Mouse (Mus musculus) G1E (cell line): ENCODE measurements around the gene Clpsl2. TPM values are rescaled to one million over a fixed set of nuclear protein-coding genes. Genes with fewer than 3 reads are reported as not detected.

Source experiments
- ATAC-seq: 2 replicates; pipeline ENCODE4 v1.8.0; 2016; ENCODE audit warnings: mild to moderate bottlenecking; ENCODE audit not compliant: insufficient number of reproducible peaks, poor library complexity, low FRiP score, severe bottlenecking; ENCODE audit errors: extremely low read depth
- DNase-seq: peaks from one replicate; pipeline ENCODE4 v3.0.0; 2012; ENCODE audit warnings: low spot score
- H3K27me3 ChIP-seq: 2 replicates; pipeline ENCODE4 v1.6.1; 2012; ENCODE audit warnings: mild to moderate bottlenecking, low read length, inconsistent platforms; ENCODE audit not compliant: insufficient read depth
- H3K36me3 ChIP-seq: replicated peaks from 2 replicates; pipeline ENCODE3; 2012; ENCODE audit warnings: mild to moderate bottlenecking, inconsistent platforms
- H3K4me1 ChIP-seq: 2 replicates; pipeline ENCODE4 v1.6.1; 2012; ENCODE audit warnings: low read depth, low read length, inconsistent platforms, mixed read lengths; ENCODE audit not compliant: insufficient read depth
- H3K4me3 ChIP-seq: 2 replicates; pipeline ENCODE4 v1.5.1; 2012; ENCODE audit warnings: low read depth, mild to moderate bottlenecking, inconsistent platforms, low read length, moderate library complexity, mixed read lengths
- H3K9me3 ChIP-seq: replicated peaks from 2 replicates; pipeline ENCODE4 v1.6.1; 2012; ENCODE audit warnings: inconsistent platforms
- CTCF ChIP-seq: IDR thresholded peaks from 2 replicates; pipeline ENCODE4 v1.5.1; 2012; ENCODE audit warnings: low read depth, low read length, inconsistent platforms, mixed read lengths
- GATA1 ChIP-seq: IDR thresholded peaks from 2 replicates; pipeline ENCODE4 v1.6.1; 2012; ENCODE audit warnings: borderline replicate concordance, low read length, inconsistent platforms, mixed read lengths
- GATA2 ChIP-seq: IDR thresholded peaks from 2 replicates; pipeline ENCODE4 v1.6.1; 2012; ENCODE audit warnings: low read depth, low read length, inconsistent platforms, borderline replicate concordance
- POLR2AphosphoS5 ChIP-seq: IDR thresholded peaks from 2 replicates; pipeline ENCODE4 v1.6.1; 2012; ENCODE audit warnings: low read depth, low read length, inconsistent platforms; ENCODE audit not compliant: insufficient replicate concordance
- TAL1 ChIP-seq: conservative IDR thresholded peaks from 2 replicates; pipeline ENCODE4 v1.6.1; 2012; ENCODE audit warnings: low read depth, low read length, inconsistent platforms, mixed read lengths
- polyA plus RNA-seq: library from polyadenylated mRNA; stranded (reverse); fragments of >175 nt; gene quantifications from 2 replicates; pipeline ENCODE4 v1.2.3, GENCODE M21; 2012
- total RNA-seq, 2 experiments: library from RNA; stranded (forward) in 1 of 2; stranded (reverse) in 1 of 2; fragments of 200-1000 nt in 1 of 2; fragments of >200 nt in 1 of 2; fragmentation: Nextera tagmentation in 1 of 2; gene quantifications; 2 replicates each; pipeline ENCODE4 v1.2.3; 2014 to 2017

Clpsl2 gene
- total and polyA plus RNA-seq, 3 experiments = not detected

- peaks cover 17% of the 10 kb centered on the region; the same call in 1 of the 2 replicates for H3K27me3 ChIP-seq
- no peak for DNase-seq
- no peak for TF ChIP-seq POLR2AphosphoS5
Measured at GRCm38 (mm10) chr17:28571868-28572267, 22.7 kb downstream of the Clpsl2 start.

GRCm38 (mm10) chr17:28572521-28572920 is 23.3 kb downstream of the Clpsl2 start:
- H3K9me3 ChIP-seq = no peaks in the 10 kb centered on the region
- DNase-seq (no peak), ATAC-seq (no peak)
- peaks cover 7% of the 10 kb centered on the region for H3K4me1 ChIP-seq
- peaks cover 17% of the 10 kb centered on the region; the same call in 1 of the 2 replicates for H3K27me3 ChIP-seq
- no peaks in the 10 kb centered on the region for H3K36me3 ChIP-seq
- TF ChIP-seq POLR2AphosphoS5 (no peak), CTCF (no peak), TAL1 (no peak), GATA1 (no peak), GATA2 (no peak)
- H3K4me3 ChIP-seq = no peak overlapping the region

More at GRCm38 (mm10) chr17:28571868-28572267, 22.7 kb downstream of the Clpsl2 start:
- no peaks in the 10 kb centered on the region for H3K36me3 ChIP-seq
- H3K4me1 ChIP-seq = peaks cover 7% of the 10 kb centered on the region
- no peak for ATAC-seq
- H3K4me3 ChIP-seq = no peak overlapping the region
- no peaks in the 10 kb centered on the region for H3K9me3 ChIP-seq

GRCm38 (mm10) chr17:28572941-28573340 is 23.7 kb downstream of the Clpsl2 start:
- Histone ChIP-seq H3K27me3 (peaks cover 15% of the 10 kb centered on the region; the same call in 1 of the 2 replicates), H3K4me1 (peaks cover 7% of the 10 kb centered on the region), H3K36me3 (no peaks in the 10 kb centered on the region), H3K9me3 (no peaks in the 10 kb centered on the region), H3K4me3 (no peak overlapping the region)
- DNase-seq (no peak), ATAC-seq (no peak)
- TF ChIP-seq GATA2 (no peak), POLR2AphosphoS5 (no peak), GATA1 (no peak), CTCF (no peak)

GRCm38 (mm10) chr17:28575244-28576125 is 26.3 kb downstream of the Clpsl2 start, which contains the start of gene Lhfpl5:
Lhfpl5 (plus strand) TSS chr17:28575641.
- TF ChIP-seq CTCF = no peak
- TF ChIP-seq GATA2 = no peak
- no peak for TF ChIP-seq POLR2AphosphoS5
- TF ChIP-seq GATA1 = no peak
- no peak for TF ChIP-seq TAL1
- Histone ChIP-seq H3K4me1 (peaks cover 7% of the 10 kb centered on the region), H3K27me3 (peaks cover 17% of the 10 kb centered on the region; the same call in 1 of the 2 replicates), H3K9me3 (no peaks in the 10 kb centered on the region), H3K4me3 (no peak within 1 kb of the TSS; the same call in 1 of the 2 replicates), H3K36me3 (no peaks in the 10 kb centered on the region)
- ATAC-seq = no peak
- DNase-seq = peak; percentile 22

- Histone ChIP-seq H3K4me3 (no peak overlapping the region), H3K9me3 (no peaks in the 10 kb centered on the region), H3K27me3 (peaks cover 9% of the 10 kb centered on the region; the same call in 1 of the 2 replicates), H3K36me3 (peaks cover 3% of the 10 kb centered on the region), H3K4me1 (peaks cover 4% of the 10 kb centered on the region; the same call in 1 of the 2 replicates)
- no peak; the same call in 1 of the 2 replicates for ATAC-seq
- TF ChIP-seq GATA2 (no peak), GATA1 (no peak), POLR2AphosphoS5 (no peak), CTCF (no peak), TAL1 (no peak)
- peak; percentile 69 for DNase-seq
Measured at GRCm38 (mm10) chr17:28580396-28580795, 31.2 kb downstream of the Clpsl2 start.

- no peak for TF ChIP-seq GATA2
- no peaks in the 10 kb centered on the region for H3K4me1 ChIP-seq
- H3K9me3 ChIP-seq = no peaks in the 10 kb centered on the region
- DNase-seq (no peak), ATAC-seq (no peak)
- peaks cover 3% of the 10 kb centered on the region; the same call in 1 of the 2 replicates for H3K27me3 ChIP-seq
- H3K36me3 ChIP-seq = peaks cover 9% of the 10 kb centered on the region
- H3K4me3 ChIP-seq = no peak overlapping the region
Measured at GRCm38 (mm10) chr17:28581056-28581455, 31.8 kb downstream of the Clpsl2 start.
